20 mouse cellular contexts compared by ENCODE assay signal in the genomic region with DNA sequence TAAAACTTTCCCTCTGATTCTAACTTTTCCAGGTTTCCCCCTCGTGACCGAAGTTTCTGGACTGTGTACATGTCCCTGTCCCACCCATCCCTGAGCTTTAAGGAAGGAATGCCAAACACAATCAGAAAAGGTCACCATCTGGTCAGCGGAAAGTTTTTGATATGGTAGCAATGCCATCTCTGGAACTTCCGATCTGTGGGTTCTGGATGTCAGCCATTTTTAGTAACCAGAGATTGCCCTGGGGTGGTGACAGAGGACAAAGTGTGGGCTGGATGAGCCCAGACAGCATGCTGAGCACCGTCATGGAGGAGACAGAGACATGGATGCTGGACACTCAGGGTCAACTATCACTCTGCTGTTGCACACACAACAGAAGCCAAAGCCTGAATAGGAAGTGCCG. TPM values are rescaled to one million over a fixed set of nuclear protein-coding genes. Genes with fewer than 3 reads are reported as not detected.
DNase-seq lines count a peak whose midpoint lies in the region; ATAC-seq and TF ChIP-seq lines count a peak whose summit lies in the region.
"Had no signal": no experiment of that assay in that cellular context is flagged by ENCODE, and none has a peak within 500 bp of the region (broad histone marks: within the 10 kb centered on the region; RNA-seq: fewer than 3 reads in every experiment).

No protein-coding gene starts in this region.

- no peak overlapping the region for H3K4me3 ChIP-seq in heart, embryonic 10.5 days
- no peak overlapping the region for H3K4me3 ChIP-seq in CH12.LX (replicated peaks in 1 of 3; ENCODE audit: low read depth in 2 of 3, low read length in 2 of 3, poor library complexity in 1 of 3)
- no peak overlapping the region for H3K4me3 ChIP-seq in heart, embryonic 13.5 days
- H3K4me3 ChIP-seq in liver, embryonic 15.5 days (replicated peaks), result no peak overlapping the region
- H3K4me3 ChIP-seq in limb, embryonic 10.5 days, result no peak overlapping the region
- H3K4me3 ChIP-seq: embryonic facial prominence, embryonic 15.5 days; forebrain, embryonic 12.5 days; hindbrain, embryonic 15.5 days; limb, embryonic 13.5 days; neural tube, embryonic 12.5 days; stomach, embryonic 15.5 days had no signal

- H3K4me2 ChIP-seq in CH12.LX (ENCODE audit: insufficient read depth, low read depth, poor library complexity, severe bottlenecking), result peak overlapping the region; percentile 96
- H3K4me2 ChIP-seq in heart, embryonic 13.5 days, result peak overlapping the region; percentile 10
- peak overlapping the region; percentile 21; the same call in 1 of the 2 replicates for H3K4me2 ChIP-seq in liver, embryonic 15.5 days
- H3K4me2 ChIP-seq: embryonic facial prominence, embryonic 15.5 days; forebrain, embryonic 12.5 days; hindbrain, embryonic 15.5 days; limb, embryonic 13.5 days; neural tube, embryonic 12.5 days; stomach, embryonic 15.5 days had no signal

- TF ChIP-seq RAD21 in CH12.LX (IDR thresholded peaks at IDR 0.05; ENCODE audit: low read depth, low read length), result no peak

- no peaks in the 10 kb centered on the region for H3K9me3 ChIP-seq in heart, embryonic 10.5 days
- H3K9me3 ChIP-seq in CH12.LX (replicated peaks; ENCODE audit: low read length), result no peaks in the 10 kb centered on the region
- no peaks in the 10 kb centered on the region for H3K9me3 ChIP-seq in heart, embryonic 13.5 days
- no peaks in the 10 kb centered on the region for H3K9me3 ChIP-seq in liver, embryonic 15.5 days (replicated peaks)
- no peaks in the 10 kb centered on the region for H3K9me3 ChIP-seq in limb, embryonic 10.5 days (replicated peaks)
- H3K9me3 ChIP-seq: embryonic facial prominence, embryonic 15.5 days; forebrain, embryonic 12.5 days; hindbrain, embryonic 15.5 days; limb, embryonic 13.5 days; neural tube, embryonic 12.5 days; stomach, embryonic 15.5 days had no signal

- TF ChIP-seq EP300 in CH12.LX (IDR thresholded peaks at IDR 0.05; ENCODE audit: low read length), result no peak

- H3K36me3 ChIP-seq in heart, embryonic 10.5 days, result no peaks in the 10 kb centered on the region
- H3K36me3 ChIP-seq in CH12.LX (replicated peaks in 1 of 2; ENCODE audit: control insufficient read depth in 1 of 2, insufficient read depth in 1 of 2, low read length in 1 of 2), result no peaks in the 10 kb centered on the region
- H3K36me3 ChIP-seq in heart, embryonic 13.5 days, result no peaks in the 10 kb centered on the region
- no peaks in the 10 kb centered on the region for H3K36me3 ChIP-seq in liver, embryonic 15.5 days (replicated peaks)
- H3K36me3 ChIP-seq in limb, embryonic 10.5 days, result no peaks in the 10 kb centered on the region
- H3K36me3 ChIP-seq: embryonic facial prominence, embryonic 15.5 days; forebrain, embryonic 12.5 days; hindbrain, embryonic 15.5 days; limb, embryonic 13.5 days; neural tube, embryonic 12.5 days; stomach, embryonic 15.5 days had no signal

- in situ Hi-C loops in CH12.LX (cut with MboI; ENCODE audit: low pct_ligation_motif_present, low pct_unique_long_range_greater_than_20kb, low sequenced_read_pairs), result no loop called here

- DNase-seq in heart, embryonic 10.5 days (ENCODE audit: low spot score), result peak; percentile 83
- DNase-seq in heart, adult 8-10 months (ENCODE audit: low spot score), result no peak
- DNase-seq in CH12.LX (ENCODE audit: extremely low read depth), result no peak
- DNase-seq in cerebellum, adult 8-10 months, result no peak
- DNase-seq in limb, embryonic 10.5 days (ENCODE audit: low spot score), result no peak
- DNase-seq in natural killer cell, adult 2 months (ENCODE audit: low spot score in 2 of 2), result no peak
- DNase-seq: cerebellum, postnatal 10 days; embryo, embryonic 11 days; gastrocnemius, postnatal 25 days; kidney, adult 11 months; layer of hippocampus, adult 9-11 months; thymus, adult 2 months had no signal

- no peaks in the 10 kb centered on the region for H3K79me2 ChIP-seq in CH12.LX (replicated peaks; ENCODE audit: control insufficient read depth, extremely low read depth, insufficient read depth, poor library complexity, severe bottlenecking)

- peak overlapping the region; percentile 76 for H3K27ac ChIP-seq in heart, embryonic 10.5 days
- H3K27ac ChIP-seq in CH12.LX (ENCODE audit: insufficient read depth, low read depth), result peak overlapping the region; percentile 13; the same call in 1 of the 2 replicates
- peak overlapping the region; percentile 34 for H3K27ac ChIP-seq in heart, embryonic 13.5 days (replicated peaks)
- no peak overlapping the region for H3K27ac ChIP-seq in liver, embryonic 15.5 days (replicated peaks)
- no peak overlapping the region for H3K27ac ChIP-seq in limb, embryonic 10.5 days
- H3K27ac ChIP-seq: embryonic facial prominence, embryonic 15.5 days; forebrain, embryonic 12.5 days; hindbrain, embryonic 15.5 days; limb, embryonic 13.5 days; neural tube, embryonic 12.5 days; stomach, embryonic 15.5 days had no signal

- ATAC-seq in heart, embryonic 13.5 days (ENCODE audit: extremely low read depth, insufficient number of reproducible peaks, low FRiP score, low TSS enrichment), result no peak
- no peak for ATAC-seq in liver, embryonic 15.5 days (ENCODE audit: insufficient read depth)

- TF ChIP-seq POLR2A in CH12.LX (IDR thresholded peaks at IDR 0.05; ENCODE audit: low read depth, low read length), result no peak

- 0 out of 2 replicates have a peak, but pooled peaks cover 5% of the 10 kb centered on the region for H3K27me3 ChIP-seq in heart, embryonic 10.5 days (ENCODE audit: insufficient read depth, poor library complexity, severe bottlenecking)
- H3K27me3 ChIP-seq in CH12.LX (replicated peaks), result no peaks in the 10 kb centered on the region
- peaks cover 15% of the 10 kb centered on the region for H3K27me3 ChIP-seq in heart, embryonic 13.5 days (replicated peaks)
- H3K27me3 ChIP-seq in liver, embryonic 15.5 days, result peaks cover 29% of the 10 kb centered on the region
- H3K27me3 ChIP-seq in limb, embryonic 10.5 days (ENCODE audit: low read depth, poor library complexity, severe bottlenecking), result peaks cover 5% of the 10 kb centered on the region; the same call in 1 of the 2 replicates
- H3K27me3 ChIP-seq: embryonic facial prominence, embryonic 15.5 days; forebrain, embryonic 12.5 days; hindbrain, embryonic 15.5 days; limb, embryonic 13.5 days; neural tube, embryonic 12.5 days; stomach, embryonic 15.5 days had no signal

- dilution Hi-C loops in CH12.LX (cut with MboI; ENCODE audit: extremely low pct_ligation_motif_present, extremely low pct_unique_long_range_greater_than_20kb, low sequenced_read_pairs), result no loop called here

- no peak for TF ChIP-seq CTCF in CH12.LX (conservative IDR thresholded peaks at IDR 0.05 in 1 of 2, IDR thresholded peaks at IDR 0.05 in 1 of 2; ENCODE audit: low read depth in 2 of 2, low read length in 2 of 2)

- 38% methylated on average over 6 of the region's 6 CpGs for WGBS in heart, embryonic 10.5 days
- 27% methylated on average over 6 of the region's 6 CpGs for WGBS in heart, embryonic 13.5 days
- 54% methylated on average over 6 of the region's 6 CpGs for WGBS in liver, embryonic 15.5 days (ENCODE audit: insufficient replicate concordance)
- 90% methylated on average over 6 of the region's 6 CpGs for WGBS in limb, embryonic 10.5 days

- peak overlapping the region; percentile 72; the same call in 1 of the 2 replicates for H3K9ac ChIP-seq in CH12.LX (ENCODE audit: insufficient read depth, low read depth)
- H3K9ac ChIP-seq in heart, embryonic 13.5 days, result no peak overlapping the region
- peak overlapping the region; percentile 2; the same call in 1 of the 2 replicates for H3K9ac ChIP-seq in liver, embryonic 15.5 days
- H3K9ac ChIP-seq: embryonic facial prominence, embryonic 15.5 days; forebrain, embryonic 12.5 days; hindbrain, embryonic 15.5 days; limb, embryonic 13.5 days; neural tube, embryonic 12.5 days; stomach, embryonic 15.5 days had no signal

- H3K4me1 ChIP-seq in heart, embryonic 10.5 days, result peaks cover 18% of the 10 kb centered on the region
- H3K4me1 ChIP-seq in CH12.LX (ENCODE audit: control insufficient read depth in 1 of 2, insufficient read depth in 2 of 2), result peaks cover 16 to 71% of the 10 kb centered on the region in 2 experiments
- peaks cover 21% of the 10 kb centered on the region for H3K4me1 ChIP-seq in heart, embryonic 13.5 days
- H3K4me1 ChIP-seq in liver, embryonic 15.5 days (replicated peaks), result peaks cover 31% of the 10 kb centered on the region
- peaks cover 6% of the 10 kb centered on the region for H3K4me1 ChIP-seq in limb, embryonic 10.5 days
- H3K4me1 ChIP-seq: forebrain, embryonic 12.5 days; stomach, embryonic 15.5 days had no signal

RNA-seq across cellular contexts. Expression of a gene that starts 22.3 kb away (rescaled TPM):
- 1.4 TPM in 2 replicates for polyA plus RNA-seq in heart, embryonic 10.5 days (2016; fragmentation: Nextera tagmentation; extraction: Ambion mirVana)
- total RNA-seq in heart, adult 8-10 months (2022), result under 1 TPM; 0.35 to 0.89 (median 0.81) TPM
- total RNA-seq in CH12.LX (2012; rRNA removed) (0.67 and 1.4 TPM in 2 replicates), CH12.LX (2014; rRNA removed) (0.28 and 0.34 TPM in 2 replicates)
- polyA plus RNA-seq in CH12.LX (2012; ENCODE audit: insufficient read length, low read depth), result 0.35 and 0.43 TPM in 2 replicates
- 1.3 and 1.5 TPM in 2 replicates for polyA plus RNA-seq in heart, embryonic 13.5 days (2015; fragmentation: Nextera tagmentation; extraction: Ambion mirVana)
- 0.21 and 0.39 TPM in 2 replicates for polyA plus RNA-seq in liver, embryonic 15.5 days (2015; fragmentation: Nextera tagmentation; extraction: Ambion mirVana)
- polyA plus RNA-seq in limb, embryonic 10.5 days (2016; fragmentation: Nextera tagmentation; extraction: Ambion mirVana), result 1.1 and 2.5 TPM in 2 replicates

RNA-seq across cellular contexts. Expression of a gene that starts 26.4 kb away (rescaled TPM):
- 147 and 165 TPM in 2 replicates for polyA plus RNA-seq in heart, embryonic 10.5 days (2016; fragmentation: Nextera tagmentation; extraction: Ambion mirVana)
- 100 to 1,000 TPM; 237 to 281 (median 242) TPM for total RNA-seq in heart, adult 8-10 months (2022)
- total RNA-seq in CH12.LX (2012; rRNA removed) (32.0 and 39.9 TPM in 2 replicates), CH12.LX (2014; rRNA removed) (26.4 and 28.2 TPM in 2 replicates)
- 91.2 and 103 TPM in 2 replicates for polyA plus RNA-seq in CH12.LX (2012; ENCODE audit: insufficient read length, low read depth)
- polyA plus RNA-seq in heart, embryonic 13.5 days (2015; fragmentation: Nextera tagmentation; extraction: Ambion mirVana), result 128 and 131 TPM in 2 replicates
- polyA plus RNA-seq in liver, embryonic 15.5 days (2015; fragmentation: Nextera tagmentation; extraction: Ambion mirVana), result 68.8 and 75.1 TPM in 2 replicates
- 78.1 and 99.5 TPM in 2 replicates for polyA plus RNA-seq in limb, embryonic 10.5 days (2016; fragmentation: Nextera tagmentation; extraction: Ambion mirVana)

RNA-seq across cellular contexts. Expression of a gene that starts 34.6 kb away (rescaled TPM):
- 31.9 and 34.0 TPM in 2 replicates for polyA plus RNA-seq in heart, embryonic 10.5 days (2016; fragmentation: Nextera tagmentation; extraction: Ambion mirVana)
- 10 to 100 TPM; 13.1 to 23.0 (median 15.4) TPM for total RNA-seq in heart, adult 8-10 months (2022)
- total RNA-seq in CH12.LX (2012; rRNA removed) (8.7 and 10.0 TPM in 2 replicates), CH12.LX (2014; rRNA removed) (11.5 and 13.4 TPM in 2 replicates)
- polyA plus RNA-seq in CH12.LX (2012; ENCODE audit: insufficient read length, low read depth), result 16.7 and 16.8 TPM in 2 replicates
- polyA plus RNA-seq in heart, embryonic 13.5 days (2015; fragmentation: Nextera tagmentation; extraction: Ambion mirVana), result 19.7 and 20.7 TPM in 2 replicates
- 35.3 and 35.6 TPM in 2 replicates for polyA plus RNA-seq in liver, embryonic 15.5 days (2015; fragmentation: Nextera tagmentation; extraction: Ambion mirVana)
- polyA plus RNA-seq in limb, embryonic 10.5 days (2016; fragmentation: Nextera tagmentation; extraction: Ambion mirVana), result 18.6 and 22.9 TPM in 2 replicates

RNA-seq across cellular contexts. Expression of a gene that starts 59.6 kb away (rescaled TPM):
- polyA plus RNA-seq in heart, embryonic 10.5 days (2016; fragmentation: Nextera tagmentation; extraction: Ambion mirVana), result 31.3 and 49.2 TPM in 2 replicates
- total RNA-seq in heart, adult 8-10 months (2022), result 10 to 100 TPM in 1 of 4 experiments, 1 to 10 TPM in 3; 7.9 to 12.7 (median 8.6) TPM
- total RNA-seq in CH12.LX (2012; rRNA removed), result 31.6 and 34.6 TPM in 2 replicates
- 11.8 and 17.3 TPM in 2 replicates for total RNA-seq in CH12.LX (2014; rRNA removed)
- polyA plus RNA-seq in CH12.LX (2012; ENCODE audit: insufficient read length, low read depth), result 23.3 and 24.1 TPM in 2 replicates
- polyA plus RNA-seq in heart, embryonic 13.5 days (2015; fragmentation: Nextera tagmentation; extraction: Ambion mirVana), result 18.3 and 22.3 TPM in 2 replicates
- polyA plus RNA-seq in liver, embryonic 15.5 days (2015; fragmentation: Nextera tagmentation; extraction: Ambion mirVana), result 21.0 and 21.3 TPM in 2 replicates
- 47.0 and 49.5 TPM in 2 replicates for polyA plus RNA-seq in limb, embryonic 10.5 days (2016; fragmentation: Nextera tagmentation; extraction: Ambion mirVana)

Comparison
In these comparisons a context has a peak if more than half of its experiments do, and no peak if none do; other contexts are left out.
1. H3K27ac ChIP-seq: peak in heart, embryonic 10.5 days (single experiment), CH12.LX (single experiment) and heart, embryonic 13.5 days (single experiment); none in liver, embryonic 15.5 days (single experiment) and limb, embryonic 10.5 days (single experiment).
2. H3K4me2 ChIP-seq: peak in every context shown above with its lines; median percentile 96 in CH12.LX; 21 in liver, embryonic 15.5 days; 10 in heart, embryonic 13.5 days.